Mouse (Mus musculus): ENCODE results near the gene Tchhl1. TPM values are rescaled to one million over a fixed set of nuclear protein-coding genes. Genes with fewer than 3 reads are reported as not detected.

Tchhl1 gene
- polyA plus RNA-seq, 1 experiment from 2014 or later = 0.28 TPM

- DNase-seq (ENCODE audit: low spot score) = peak; percentile 25
- Histone ChIP-seq H3K36me3 (ENCODE audit: insufficient read depth, low read length) (no peaks in the 10 kb centered on the region), H3K4me1 (replicated peaks; ENCODE audit: insufficient read depth, low read length) (no peaks in the 10 kb centered on the region), H3K9me3 (replicated peaks; ENCODE audit: low read length) (no peaks in the 10 kb centered on the region), H3K4me3 (replicated peaks; ENCODE audit: low read depth, low read length) (no peak overlapping the region), H3K27ac (no peak overlapping the region), H3K9ac (ENCODE audit: low read depth, low read length) (no peak overlapping the region), H3K27me3 (ENCODE audit: insufficient read depth, low read length) (no peaks in the 10 kb centered on the region), H3K4me2 (ENCODE audit: low read length) (no peak overlapping the region)
- WGBS = 60% methylated on average over 3 of the region's 3 CpGs
- ATAC-seq (replicated peaks; ENCODE audit: low FRiP score, low read depth) = no peak
- no peak for TF ChIP-seq CTCF (IDR thresholded peaks at IDR 0.05; ENCODE audit: low read depth)
Observed at GRCm38 (mm10) chr3:93497131-93497530, 28.6 kb downstream of the Tchhl1 start.

GRCm38 (mm10) chr3:93499129-93499528 is 30.6 kb downstream of the Tchhl1 start:
- Histone ChIP-seq H3K9me3 (replicated peaks; ENCODE audit: low read length) (no peaks in the 10 kb centered on the region), H3K4me2 (ENCODE audit: low read length) (no peak overlapping the region), H3K4me1 (replicated peaks; ENCODE audit: insufficient read depth, low read length) (no peaks in the 10 kb centered on the region), H3K4me3 (replicated peaks; ENCODE audit: low read depth, low read length) (no peak overlapping the region), H3K9ac (ENCODE audit: low read depth, low read length) (no peak overlapping the region), H3K27me3 (ENCODE audit: insufficient read depth, low read length) (no peaks in the 10 kb centered on the region), H3K36me3 (ENCODE audit: insufficient read depth, low read length) (no peaks in the 10 kb centered on the region), H3K27ac (no peak overlapping the region)
- TF ChIP-seq CTCF (IDR thresholded peaks at IDR 0.05; ENCODE audit: low read depth) = no peak
- DNase-seq (ENCODE audit: low spot score) (no peak), ATAC-seq (replicated peaks; ENCODE audit: low FRiP score, low read depth) (no peak)

- Histone ChIP-seq H3K4me1 (replicated peaks; ENCODE audit: insufficient read depth, low read length) (no peaks in the 10 kb centered on the region), H3K9ac (ENCODE audit: low read depth, low read length) (no peak overlapping the region), H3K27me3 (ENCODE audit: insufficient read depth, low read length) (no peaks in the 10 kb centered on the region), H3K4me3 (replicated peaks; ENCODE audit: low read depth, low read length) (no peak overlapping the region), H3K36me3 (ENCODE audit: insufficient read depth, low read length) (no peaks in the 10 kb centered on the region), H3K9me3 (replicated peaks; ENCODE audit: low read length) (no peaks in the 10 kb centered on the region), H3K4me2 (ENCODE audit: low read length) (no peak overlapping the region), H3K27ac (no peak overlapping the region)
- DNase-seq (ENCODE audit: low spot score) = no peak
- 84% methylated on average over 7 of the region's 7 CpGs for WGBS
- no peak for TF ChIP-seq CTCF (IDR thresholded peaks at IDR 0.05; ENCODE audit: low read depth)
- no peak for ATAC-seq (replicated peaks; ENCODE audit: low FRiP score, low read depth)
Observed at GRCm38 (mm10) chr3:93504536-93505189, 36.1 kb downstream of the Tchhl1 start.

- Histone ChIP-seq H3K4me1 (replicated peaks; ENCODE audit: insufficient read depth, low read length) (no peaks in the 10 kb centered on the region), H3K4me2 (ENCODE audit: low read length) (peak overlapping the region; percentile 39), H3K9ac (ENCODE audit: low read depth, low read length) (no peak overlapping the region), H3K27me3 (ENCODE audit: insufficient read depth, low read length) (no peaks in the 10 kb centered on the region), H3K4me3 (replicated peaks; ENCODE audit: low read depth, low read length) (no peak overlapping the region), H3K36me3 (ENCODE audit: insufficient read depth, low read length) (no peaks in the 10 kb centered on the region), H3K9me3 (replicated peaks; ENCODE audit: low read length) (no peaks in the 10 kb centered on the region), H3K27ac (peak overlapping the region; percentile 77)
- peak; percentile 92 for ATAC-seq (replicated peaks; ENCODE audit: low FRiP score, low read depth)
- peak; percentile 35 for DNase-seq (ENCODE audit: low spot score)
- no peak for TF ChIP-seq CTCF (IDR thresholded peaks at IDR 0.05; ENCODE audit: low read depth)
- 33% methylated on average over 30 of the region's 30 CpGs for WGBS
Observed at GRCm38 (mm10) chr3:93505960-93506863, 37.7 kb downstream of the Tchhl1 start.

GRCm38 (mm10) chr3:93506881-93507325 is 38.3 kb downstream of the Tchhl1 start:
- Histone ChIP-seq H3K27me3 (ENCODE audit: insufficient read depth, low read length) (no peaks in the 10 kb centered on the region), H3K9me3 (replicated peaks; ENCODE audit: low read length) (no peaks in the 10 kb centered on the region), H3K4me2 (ENCODE audit: low read length) (peak overlapping the region; percentile 39; the same call in 1 of the 2 replicates), H3K36me3 (ENCODE audit: insufficient read depth, low read length) (no peaks in the 10 kb centered on the region), H3K4me1 (replicated peaks; ENCODE audit: insufficient read depth, low read length) (no peaks in the 10 kb centered on the region), H3K9ac (ENCODE audit: low read depth, low read length) (no peak overlapping the region), H3K4me3 (replicated peaks; ENCODE audit: low read depth, low read length) (no peak overlapping the region), H3K27ac (peak overlapping the region; percentile 77)
- DNase-seq (ENCODE audit: low spot score) (no peak), ATAC-seq (replicated peaks; ENCODE audit: low FRiP score, low read depth) (peak; percentile 47; the same call in 1 of the 2 replicates)
- no peak for TF ChIP-seq CTCF (IDR thresholded peaks at IDR 0.05; ENCODE audit: low read depth)
- WGBS = 67% methylated on average over 5 of the region's 5 CpGs

GRCm38 (mm10) chr3:93509301-93509700 is 40.7 kb downstream of the Tchhl1 start:
- peak; percentile 18 for DNase-seq (ENCODE audit: low spot score)

More at GRCm38 (mm10) chr3:93509301-93509700, 40.7 kb downstream of the Tchhl1 start:
- ATAC-seq (replicated peaks; ENCODE audit: low FRiP score, low read depth) = no peak
- H3K4me3 ChIP-seq (replicated peaks; ENCODE audit: low read depth, low read length) = no peak overlapping the region
- H3K36me3 ChIP-seq (ENCODE audit: insufficient read depth, low read length) = no peaks in the 10 kb centered on the region
- no peak overlapping the region for H3K9ac ChIP-seq (ENCODE audit: low read depth, low read length)
- TF ChIP-seq CTCF (IDR thresholded peaks at IDR 0.05; ENCODE audit: low read depth) = no peak
- 21% methylated on average over 1 of the region's 1 CpGs for WGBS
- H3K9me3 ChIP-seq (replicated peaks; ENCODE audit: low read length) = no peaks in the 10 kb centered on the region
- no peak overlapping the region for H3K27ac ChIP-seq
- H3K27me3 ChIP-seq (ENCODE audit: insufficient read depth, low read length) = no peaks in the 10 kb centered on the region
- H3K4me2 ChIP-seq (ENCODE audit: low read length) = no peak overlapping the region
- H3K4me1 ChIP-seq (replicated peaks; ENCODE audit: insufficient read depth, low read length) = no peaks in the 10 kb centered on the region

Measured in kidney, postnatal 0 days (tissue).